Mouse (Mus musculus): ENCODE data around the gene Gm13762. TPM values are rescaled to one million over a fixed set of nuclear protein-coding genes. Genes with fewer than 3 reads are reported as not detected.

Gm13762 gene
- not detected in 2 replicates for polyA plus RNA-seq (2015; fragmentation: Nextera tagmentation; extraction: Ambion mirVana)

GRCm38 (mm10) chr2:88980181-88980580 lies at the start of gene Gm13762:
Gene Gm13762, minus strand, starts transcription at chr2:88980281.

DNA sequence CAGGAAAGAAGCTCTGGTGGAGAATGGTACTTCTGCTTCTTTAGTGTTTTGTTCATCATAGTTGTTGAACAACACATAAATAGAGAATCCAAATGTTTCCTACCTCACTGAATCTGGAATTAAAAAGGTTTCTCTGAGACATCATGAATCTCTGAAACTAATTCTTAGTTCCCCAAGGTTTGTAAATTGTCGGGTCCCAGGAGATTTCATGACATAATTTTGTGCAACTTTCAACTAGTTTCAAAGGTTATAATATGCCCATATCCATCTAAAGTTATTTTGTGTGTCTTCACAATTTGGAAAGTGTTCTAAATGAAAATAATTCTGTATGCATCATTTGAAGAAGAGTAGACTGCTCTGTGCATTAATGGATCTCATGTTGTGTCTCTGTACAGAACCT lies 38.2 kb upstream of the Gm13762 start, which contains the start of gene Olfr1216:
Gene Olfr1216, minus strand, starts transcription at position 101 of the 400 bp plus-strand sequence.

DNA sequence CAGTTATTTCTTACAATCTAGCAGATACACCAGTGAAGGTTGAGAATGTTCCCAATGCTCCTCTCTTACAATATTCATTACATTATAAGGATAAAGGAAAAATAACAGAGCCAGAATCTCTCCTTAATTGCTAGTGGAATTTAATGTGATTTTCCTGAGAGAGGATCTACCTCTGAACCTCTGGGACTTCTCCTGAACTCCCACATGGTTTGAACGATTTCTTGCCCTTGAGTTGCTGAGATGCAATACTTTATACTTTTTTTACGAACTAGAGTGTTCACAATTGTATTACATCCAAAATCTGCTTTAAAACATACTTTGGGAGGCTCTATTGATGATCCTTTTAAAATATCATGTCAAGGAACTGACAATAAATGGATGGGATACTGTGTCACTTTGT lies 26.8 kb upstream of the Gm13762 start, which contains the start of gene Olfr1215:
Gene Olfr1215, minus strand, starts transcription at position 101 of the 400 bp plus-strand sequence.

GRCm38 (mm10) chr2:88992553-88992952 lies 12.5 kb upstream of the Gm13762 start, which contains the start of gene Olfr1214:
Gene Olfr1214, minus strand, starts transcription at chr2:88992653.

GRCm38 (mm10) chr2:88953669-88954068 lies 26.4 kb downstream of the Gm13762 start, which contains the start of gene Olfr1212:
Gene Olfr1212, plus strand, starts transcription at chr2:88953969.

GRCm38 (mm10) chr2:88938011-88938410 lies 42.1 kb downstream of the Gm13762 start, which contains the start of gene Olfr1211:
Gene Olfr1211, minus strand, starts transcription at chr2:88938111.

Other genes with a start within 250 kb of the Gm13762 start
- gene Olfr1197, start 247.9 kb downstream of the Gm13762 start, polyA plus RNA-seq (2015; fragmentation: Nextera tagmentation; extraction: Ambion mirVana), result not detected in 2 replicates
- gene Olfr1198, start 228.9 kb downstream of the Gm13762 start, polyA plus RNA-seq (2015; fragmentation: Nextera tagmentation; extraction: Ambion mirVana), result not detected in 2 replicates
- gene Olfr1199, start 219.8 kb downstream of the Gm13762 start, polyA plus RNA-seq (2015; fragmentation: Nextera tagmentation; extraction: Ambion mirVana), result not detected in 2 replicates
- not detected in 2 replicates for gene Olfr1200, start 209.8 kb downstream of the Gm13762 start, polyA plus RNA-seq (2015; fragmentation: Nextera tagmentation; extraction: Ambion mirVana)
- not detected in 2 replicates for gene Olfr1201, start 187.2 kb downstream of the Gm13762 start, polyA plus RNA-seq (2015; fragmentation: Nextera tagmentation; extraction: Ambion mirVana)
- gene Olfr1202, start 165.8 kb downstream of the Gm13762 start, polyA plus RNA-seq (2015; fragmentation: Nextera tagmentation; extraction: Ambion mirVana), result not detected in 2 replicates
- not detected in 2 replicates for gene Olfr1205, start 150.5 kb downstream of the Gm13762 start, polyA plus RNA-seq (2015; fragmentation: Nextera tagmentation; extraction: Ambion mirVana)
- gene Olfr1204, start 131.0 kb downstream of the Gm13762 start, polyA plus RNA-seq (2015; fragmentation: Nextera tagmentation; extraction: Ambion mirVana), result not detected in 2 replicates
- not detected in 2 replicates for gene Olfr1206, start 117.0 kb downstream of the Gm13762 start, polyA plus RNA-seq (2015; fragmentation: Nextera tagmentation; extraction: Ambion mirVana)
- gene Olfr1208, start 78.0 kb downstream of the Gm13762 start, polyA plus RNA-seq (2015; fragmentation: Nextera tagmentation; extraction: Ambion mirVana), result not detected in 2 replicates
- not detected in 2 replicates for gene Olfr1209, start 65.1 kb downstream of the Gm13762 start, polyA plus RNA-seq (2015; fragmentation: Nextera tagmentation; extraction: Ambion mirVana)
- gene Olfr1211, start 42.2 kb downstream of the Gm13762 start, polyA plus RNA-seq (2015; fragmentation: Nextera tagmentation; extraction: Ambion mirVana), result not detected in 2 replicates
- gene Olfr1212, start 26.3 kb downstream of the Gm13762 start, polyA plus RNA-seq (2015; fragmentation: Nextera tagmentation; extraction: Ambion mirVana), result not detected in 2 replicates
- gene Olfr1214, start 12.4 kb upstream of the Gm13762 start, polyA plus RNA-seq (2015; fragmentation: Nextera tagmentation; extraction: Ambion mirVana), result not detected in 2 replicates
- not detected in 2 replicates for gene Olfr1215, start 26.7 kb upstream of the Gm13762 start, polyA plus RNA-seq (2015; fragmentation: Nextera tagmentation; extraction: Ambion mirVana)
- not detected in 2 replicates for gene Olfr1216, start 38.1 kb upstream of the Gm13762 start, polyA plus RNA-seq (2015; fragmentation: Nextera tagmentation; extraction: Ambion mirVana)
- gene Olfr1217, start 51.8 kb upstream of the Gm13762 start, polyA plus RNA-seq (2015; fragmentation: Nextera tagmentation; extraction: Ambion mirVana), result not detected in 2 replicates
- not detected in 2 replicates for gene Olfr1218, start 80.9 kb upstream of the Gm13762 start, polyA plus RNA-seq (2015; fragmentation: Nextera tagmentation; extraction: Ambion mirVana)
- not detected in 2 replicates for gene Olfr1219, start 103.2 kb upstream of the Gm13762 start, polyA plus RNA-seq (2015; fragmentation: Nextera tagmentation; extraction: Ambion mirVana)
- not detected in 2 replicates for gene Olfr1220, start 126.6 kb upstream of the Gm13762 start, polyA plus RNA-seq (2015; fragmentation: Nextera tagmentation; extraction: Ambion mirVana)
- not detected in 2 replicates for gene Olfr1221, start 137.0 kb upstream of the Gm13762 start, polyA plus RNA-seq (2015; fragmentation: Nextera tagmentation; extraction: Ambion mirVana)
- not detected in 2 replicates for gene Olfr1222, start 152.8 kb upstream of the Gm13762 start, polyA plus RNA-seq (2015; fragmentation: Nextera tagmentation; extraction: Ambion mirVana)
- gene Olfr1223, start 171.3 kb upstream of the Gm13762 start, polyA plus RNA-seq (2015; fragmentation: Nextera tagmentation; extraction: Ambion mirVana), result not detected in 2 replicates
- gene Olfr1224-ps1, start 183.8 kb upstream of the Gm13762 start, polyA plus RNA-seq (2015; fragmentation: Nextera tagmentation; extraction: Ambion mirVana), result not detected in 2 replicates
- not detected in 2 replicates for gene Olfr1225, start 194.4 kb upstream of the Gm13762 start, polyA plus RNA-seq (2015; fragmentation: Nextera tagmentation; extraction: Ambion mirVana)
- gene Olfr1226, start 219.8 kb upstream of the Gm13762 start, polyA plus RNA-seq (2015; fragmentation: Nextera tagmentation; extraction: Ambion mirVana), result not detected in 2 replicates

Data from spleen, postnatal 0 days (tissue).